Mouse (Mus musculus) heart, embryonic 10.5 days (tissue): Measurements from ENCODE around the gene Pipox. TPM values are rescaled to one million over a fixed set of nuclear protein-coding genes. Genes with fewer than 3 reads are reported as not detected.

Source experiments
- DNase-seq: peaks from one replicate; pipeline ENCODE4 v3.0.0-alpha.2; 2017; ENCODE audit warnings: low spot score
- H3K27ac ChIP-seq: fragments of 300-500 bp; sonication (generic); 2 replicates; pipeline ENCODE4 v1.5.1; 2016; ENCODE audit warnings: mild to moderate bottlenecking
- H3K27me3 ChIP-seq: fragments of 300-500 bp; sonication (generic); 2 replicates; pipeline ENCODE4 v1.6.1; 2016; ENCODE audit warnings: mild to moderate bottlenecking; ENCODE audit not compliant: poor library complexity, insufficient read depth, severe bottlenecking
- H3K36me3 ChIP-seq: fragments of 300-500 bp; sonication (generic); 2 replicates; pipeline ENCODE4 v1.6.1; 2016; ENCODE audit warnings: mild to moderate bottlenecking, moderate library complexity
- H3K4me1 ChIP-seq: fragments of 300-500 bp; sonication (generic); 2 replicates; pipeline ENCODE4 v1.6.1; 2016; ENCODE audit warnings: mild to moderate bottlenecking
- H3K4me3 ChIP-seq: fragments of 300-500 bp; sonication (generic); 2 replicates; pipeline ENCODE4 v1.5.1; 2016; ENCODE audit warnings: mild to moderate bottlenecking, moderate library complexity
- H3K9me3 ChIP-seq: fragments of 300-500 bp; sonication (generic); 2 replicates; pipeline ENCODE4 v1.6.1; 2016; ENCODE audit warnings: mild to moderate bottlenecking, moderate library complexity
- WGBS: fragments of 180-500 bp; shearing (Covaris S2); methylation state at CpG from one replicate; pipeline ENCODE4 v1.1.7; 2016; 5-methylcytosine and 5-hydroxymethylcytosine counted together
- polyA plus RNA-seq: library from polyadenylated mRNA; unstranded; fragments of >200 nt; fragmentation: Nextera tagmentation; extraction: Ambion mirVana; gene quantifications from 2 replicates; pipeline ENCODE4 v1.2.1, GENCODE M21; 2016

The Pipox gene
- polyA plus RNA-seq, 1 experiment from 2014 or later: 3.0 TPM

DNA sequence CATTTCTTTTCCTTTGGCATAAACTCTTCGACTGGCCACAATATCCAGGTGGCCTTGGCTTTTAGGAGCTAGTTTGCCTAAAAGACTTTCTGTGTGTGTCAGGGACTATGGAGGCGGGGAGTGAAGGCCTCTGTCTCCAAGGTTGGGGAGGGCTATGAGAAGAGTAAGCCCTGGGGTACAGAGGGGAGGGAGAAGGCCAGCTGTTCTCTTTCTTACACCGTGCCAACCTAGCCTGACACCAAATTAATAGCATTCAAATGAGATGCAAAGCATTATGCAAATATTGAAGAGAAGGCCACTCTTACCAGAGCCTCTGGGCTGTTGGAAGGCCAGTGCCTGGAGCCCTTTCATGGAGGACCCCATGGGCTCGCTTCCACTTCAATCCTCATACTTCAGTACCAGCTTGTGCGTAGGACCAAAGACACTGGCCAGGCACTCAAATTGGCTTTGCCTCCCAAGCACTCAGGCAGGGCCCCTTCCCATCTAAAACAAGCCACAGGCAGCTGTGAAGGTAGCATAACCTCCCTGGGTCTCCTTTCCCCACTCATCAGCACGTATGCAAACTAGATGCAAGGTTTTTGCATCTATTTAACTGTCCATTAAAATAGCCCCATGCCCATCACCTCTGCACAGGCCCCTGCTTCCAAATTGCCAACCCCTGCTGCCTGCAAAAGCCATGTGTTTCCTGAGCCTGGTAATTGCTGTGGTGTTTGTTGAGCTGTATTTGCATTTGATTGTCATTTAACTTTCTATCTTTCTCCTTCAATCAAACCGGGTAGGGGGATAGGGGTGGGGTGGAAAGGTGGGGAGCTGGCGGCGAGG is 32.2 kb upstream of the Pipox start:
- no peak for DNase-seq
- peaks cover 15% of the 10 kb centered on the region for H3K4me1 ChIP-seq
- 38% methylated on average over 9 of the region's 9 CpGs for WGBS
- peaks cover 83% of the 10 kb centered on the region for H3K27me3 ChIP-seq
- H3K9me3 ChIP-seq: no peaks in the 10 kb centered on the region
- no peaks in the 10 kb centered on the region for H3K36me3 ChIP-seq
- H3K4me3 ChIP-seq: no peak overlapping the region
- no peak overlapping the region for H3K27ac ChIP-seq

DNA sequence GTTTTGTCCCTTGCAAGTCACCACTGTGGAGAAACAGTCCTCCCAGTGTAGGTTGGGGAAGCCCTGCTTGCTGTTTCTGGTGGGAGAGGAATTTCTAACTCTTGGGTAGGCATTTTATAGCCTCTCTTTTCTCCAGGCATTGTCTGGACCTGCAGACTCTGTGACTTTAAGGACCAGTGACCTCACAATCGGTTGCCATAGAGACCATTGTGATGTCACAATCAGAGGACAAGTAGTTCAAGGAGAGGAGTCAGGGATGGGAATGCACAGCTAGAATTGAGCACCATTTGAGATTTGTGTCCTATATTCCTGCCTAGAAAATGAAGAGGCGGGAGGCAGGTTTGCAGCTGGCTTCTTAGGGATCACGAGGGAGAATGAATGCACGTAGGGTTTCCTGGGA is 29.4 kb upstream of the Pipox start:
- H3K27me3 ChIP-seq: peaks cover 74% of the 10 kb centered on the region

DNA sequence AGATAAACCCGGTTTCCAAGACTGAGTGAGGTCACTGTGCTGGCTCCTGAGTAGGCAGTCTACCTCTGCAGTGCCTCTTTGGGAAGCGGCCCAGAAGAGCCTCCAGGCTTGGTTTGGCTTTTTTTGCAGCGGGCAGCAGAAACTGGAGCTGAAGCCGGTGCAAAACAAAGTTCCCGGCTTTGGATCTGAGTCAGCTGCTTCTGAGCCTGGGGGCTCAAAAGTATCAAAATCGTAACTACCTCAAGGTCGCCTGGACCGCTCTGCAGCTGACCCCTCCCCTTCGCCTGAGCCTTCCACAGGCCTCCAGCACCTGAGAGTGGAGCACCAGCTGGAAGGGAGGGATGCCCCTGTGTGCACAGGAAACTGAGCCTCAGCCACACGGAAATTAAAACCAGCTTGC is 23.3 kb upstream of the Pipox start:
- Histone ChIP-seq H3K27ac (no peak overlapping the region), H3K4me1 (peaks cover 10% of the 10 kb centered on the region), H3K27me3 (peaks cover 81% of the 10 kb centered on the region), H3K36me3 (no peaks in the 10 kb centered on the region), H3K9me3 (no peaks in the 10 kb centered on the region), H3K4me3 (no peak overlapping the region)
- no peak for DNase-seq
- WGBS: 57% methylated on average over 10 of the region's 10 CpGs

More for the DNA sequence above, 29.4 kb upstream of the Pipox start:
- no peaks in the 10 kb centered on the region for H3K36me3 ChIP-seq
- no peak for DNase-seq
- H3K4me3 ChIP-seq: no peak overlapping the region
- no peaks in the 10 kb centered on the region for H3K9me3 ChIP-seq
- WGBS: 73% methylated on average over 4 of the region's 4 CpGs
- no peaks in the 10 kb centered on the region; the same call in 1 of the 2 replicates for H3K4me1 ChIP-seq
- no peak overlapping the region for H3K27ac ChIP-seq

- H3K27me3 ChIP-seq: peaks cover 83% of the 10 kb centered on the region
- WGBS: 81% methylated on average over 4 of the region's 4 CpGs
- peaks cover 10% of the 10 kb centered on the region for H3K4me1 ChIP-seq
- no peak overlapping the region for H3K27ac ChIP-seq
- no peak overlapping the region for H3K4me3 ChIP-seq
- H3K36me3 ChIP-seq: no peaks in the 10 kb centered on the region
- DNase-seq: no peak
- H3K9me3 ChIP-seq: no peaks in the 10 kb centered on the region
Observed at GRCm38 (mm10) chr11:77916741-77917140, 22.8 kb upstream of the Pipox start.

- no peak overlapping the region for H3K27ac ChIP-seq
- H3K36me3 ChIP-seq: no peaks in the 10 kb centered on the region
- no peak for DNase-seq
- peak overlapping the region; percentile 44 for H3K4me3 ChIP-seq
- H3K27me3 ChIP-seq: peaks cover 84% of the 10 kb centered on the region
- no peaks in the 10 kb centered on the region for H3K9me3 ChIP-seq
- WGBS: 4% methylated on average over 32 of the region's 32 CpGs
- peaks cover 10% of the 10 kb centered on the region for H3K4me1 ChIP-seq
Observed at GRCm38 (mm10) chr11:77914598-77915260, 20.8 kb upstream of the Pipox start.

- Histone ChIP-seq H3K36me3 (no peaks in the 10 kb centered on the region), H3K4me1 (peaks cover 15% of the 10 kb centered on the region), H3K27me3 (peaks cover 84% of the 10 kb centered on the region), H3K4me3 (no peak overlapping the region), H3K9me3 (no peaks in the 10 kb centered on the region), H3K27ac (no peak overlapping the region)
- 61% methylated on average over 6 of the region's 6 CpGs for WGBS
- DNase-seq: no peak
Observed at GRCm38 (mm10) chr11:77913505-77913904, 19.6 kb upstream of the Pipox start.

GRCm38 (mm10) chr11:77909776-77910175 is 15.9 kb upstream of the Pipox start:
- 24% methylated on average over 6 of the region's 6 CpGs for WGBS
- Histone ChIP-seq H3K27ac (no peak overlapping the region), H3K9me3 (no peaks in the 10 kb centered on the region), H3K4me1 (peaks cover 17% of the 10 kb centered on the region), H3K27me3 (peaks cover 75% of the 10 kb centered on the region), H3K4me3 (no peak overlapping the region), H3K36me3 (no peaks in the 10 kb centered on the region)
- no peak for DNase-seq

DNA sequence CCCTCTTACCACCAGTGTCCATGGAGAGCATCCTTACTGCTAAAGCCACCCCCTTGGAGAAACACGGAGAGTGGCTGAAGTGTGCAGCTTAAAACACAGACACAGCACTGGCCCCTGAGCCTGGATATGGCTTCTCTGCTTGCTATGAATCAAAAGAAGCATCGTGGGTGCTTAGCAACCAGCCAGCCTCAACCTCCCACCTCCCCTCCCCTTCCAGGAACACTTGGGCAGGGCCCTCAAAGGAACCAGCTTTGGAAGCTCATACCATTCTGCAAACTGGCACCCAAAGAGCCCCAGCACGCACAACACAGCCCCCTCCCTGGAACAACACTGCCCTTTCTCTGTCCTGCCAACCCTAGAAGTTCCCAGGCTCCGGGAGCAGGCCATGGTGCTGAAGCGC is 15.5 kb upstream of the Pipox start:
- WGBS: 25% methylated on average over 5 of the region's 5 CpGs
- no peak for DNase-seq
- Histone ChIP-seq H3K27me3 (peaks cover 71% of the 10 kb centered on the region), H3K36me3 (no peaks in the 10 kb centered on the region), H3K27ac (no peak overlapping the region), H3K4me3 (no peak overlapping the region), H3K9me3 (no peaks in the 10 kb centered on the region), H3K4me1 (peaks cover 14% of the 10 kb centered on the region)

DNA sequence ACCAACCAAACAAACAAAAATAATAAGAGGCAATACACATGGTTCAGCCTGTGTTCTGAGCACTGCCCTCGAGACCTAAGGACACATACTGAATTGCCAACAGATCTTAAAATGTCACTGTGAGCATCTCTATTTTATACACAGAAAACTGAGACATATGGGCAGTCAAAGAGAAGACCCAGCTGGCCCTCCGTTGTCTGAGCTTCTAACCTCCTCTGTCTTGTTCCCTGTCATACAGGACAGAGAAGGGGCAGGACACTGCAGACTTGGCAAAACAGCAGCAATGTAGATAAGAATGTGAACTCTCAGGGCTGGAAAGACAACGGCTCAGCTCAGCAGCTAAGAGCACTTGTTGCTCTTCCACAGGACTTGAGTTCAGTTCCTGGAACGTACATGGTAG is 14.6 kb upstream of the Pipox start:
- Histone ChIP-seq H3K4me3 (no peak overlapping the region), H3K27ac (no peak overlapping the region), H3K4me1 (peaks cover 21% of the 10 kb centered on the region), H3K27me3 (peaks cover 61% of the 10 kb centered on the region), H3K9me3 (no peaks in the 10 kb centered on the region), H3K36me3 (no peaks in the 10 kb centered on the region)
- 49% methylated on average over 4 of the region's 4 CpGs for WGBS
- DNase-seq: no peak

GRCm38 (mm10) chr11:77906747-77907174 is 12.9 kb upstream of the Pipox start:
- Histone ChIP-seq H3K4me1 (peaks cover 26% of the 10 kb centered on the region), H3K9me3 (no peaks in the 10 kb centered on the region), H3K4me3 (0 out of 2 replicates have a peak overlapping the region, but pooled peaks have one; percentile 28), H3K27me3 (peaks cover 49% of the 10 kb centered on the region), H3K36me3 (no peaks in the 10 kb centered on the region), H3K27ac (peak overlapping the region; percentile 30; the same call in 1 of the 2 replicates)
- no peak for DNase-seq
- WGBS: 19% methylated on average over 9 of the region's 9 CpGs

DNA sequence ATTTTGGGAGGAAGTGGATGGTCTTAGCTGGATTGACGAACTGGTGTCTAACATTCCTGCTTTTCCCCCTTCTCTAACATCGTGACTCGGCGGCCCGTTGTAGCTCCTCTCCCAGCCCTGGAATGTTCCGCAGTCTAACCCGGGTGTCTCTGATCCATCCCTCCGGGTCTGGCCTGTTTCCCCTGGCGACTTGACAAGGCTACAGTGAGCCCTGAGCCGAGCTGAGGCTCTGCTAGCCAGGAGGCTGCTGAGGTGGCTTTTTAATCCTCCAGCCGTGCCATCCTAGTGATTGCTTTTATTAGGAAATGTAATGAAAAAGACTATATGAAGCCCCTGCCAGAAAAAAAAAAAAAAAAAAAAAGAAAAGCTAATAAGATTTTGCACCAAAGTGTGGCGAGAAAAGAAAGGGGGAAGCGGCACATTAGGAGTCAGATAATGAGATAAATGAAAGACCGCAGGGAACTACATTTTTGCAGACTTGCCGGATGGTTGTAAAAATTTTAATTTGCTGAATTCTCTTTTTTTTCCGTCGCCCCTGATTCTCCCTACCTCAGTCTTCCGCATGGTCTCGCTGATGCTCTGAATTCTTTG is 12.3 kb upstream of the Pipox start:
- Histone ChIP-seq H3K4me3 (no peak overlapping the region), H3K9me3 (no peaks in the 10 kb centered on the region), H3K27me3 (peaks cover 49% of the 10 kb centered on the region), H3K4me1 (peaks cover 29% of the 10 kb centered on the region), H3K27ac (no peak overlapping the region), H3K36me3 (no peaks in the 10 kb centered on the region)
- DNase-seq: no peak
- WGBS: 25% methylated on average over 19 of the region's 19 CpGs

DNA sequence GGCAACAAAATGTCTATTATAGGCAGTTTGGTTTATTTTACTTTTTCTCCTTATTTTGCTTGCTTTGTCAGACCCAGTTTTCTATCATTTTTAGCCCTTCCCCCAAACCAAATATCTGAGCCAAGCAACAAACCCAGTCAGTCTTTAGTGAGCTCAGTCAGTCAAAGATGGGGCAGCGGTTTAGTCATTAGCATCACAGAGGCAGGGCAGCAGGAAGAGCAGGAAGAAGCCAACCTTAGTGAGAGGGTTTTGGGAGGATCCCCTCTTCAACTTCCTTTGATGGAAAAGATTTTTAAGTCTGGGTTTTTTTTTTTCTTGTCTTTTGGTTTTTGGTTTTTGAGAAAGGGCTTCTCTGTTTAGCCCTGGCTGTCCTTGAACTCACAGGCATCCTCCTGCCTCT is 10.8 kb upstream of the Pipox start:
- no peak overlapping the region for H3K4me3 ChIP-seq
- H3K36me3 ChIP-seq: no peaks in the 10 kb centered on the region
- 50% methylated on average over 1 of the region's 1 CpGs for WGBS
- H3K27ac ChIP-seq: no peak overlapping the region
- H3K4me1 ChIP-seq: peaks cover 29% of the 10 kb centered on the region
- no peaks in the 10 kb centered on the region for H3K9me3 ChIP-seq
- peaks cover 48% of the 10 kb centered on the region for H3K27me3 ChIP-seq
- no peak for DNase-seq

DNA sequence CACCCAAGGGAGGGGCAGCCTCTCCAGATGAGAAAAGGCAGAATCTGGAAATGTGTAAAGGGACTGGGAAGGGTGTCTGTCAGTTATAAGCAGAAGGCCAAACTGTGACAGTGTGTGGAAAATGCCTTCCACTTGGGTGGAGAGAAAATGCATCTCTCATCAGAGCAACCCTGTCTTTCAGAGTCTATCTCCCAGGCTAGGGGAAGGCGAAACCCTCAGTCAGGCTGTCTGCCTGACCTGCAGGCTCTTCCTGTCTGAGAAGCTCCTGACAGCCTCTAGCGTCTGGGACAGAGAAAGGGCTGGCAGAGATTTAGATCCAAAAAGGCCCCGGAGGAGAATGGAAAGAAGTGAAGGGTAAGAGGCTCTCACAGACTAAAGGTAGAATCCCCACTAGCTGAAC is 9.9 kb upstream of the Pipox start:
- H3K27me3 ChIP-seq: peaks cover 46% of the 10 kb centered on the region
- no peaks in the 10 kb centered on the region for H3K36me3 ChIP-seq
- no peak for DNase-seq

More for the DNA sequence above, 9.9 kb upstream of the Pipox start:
- no peaks in the 10 kb centered on the region for H3K9me3 ChIP-seq
- WGBS: 8% methylated on average over 3 of the region's 3 CpGs
- peaks cover 25% of the 10 kb centered on the region for H3K4me1 ChIP-seq
- H3K27ac ChIP-seq: no peak overlapping the region
- H3K4me3 ChIP-seq: no peak overlapping the region
